Mouse (Mus musculus): ENCODE measurements around the gene Etv1.

Etv1 gene

DNA sequence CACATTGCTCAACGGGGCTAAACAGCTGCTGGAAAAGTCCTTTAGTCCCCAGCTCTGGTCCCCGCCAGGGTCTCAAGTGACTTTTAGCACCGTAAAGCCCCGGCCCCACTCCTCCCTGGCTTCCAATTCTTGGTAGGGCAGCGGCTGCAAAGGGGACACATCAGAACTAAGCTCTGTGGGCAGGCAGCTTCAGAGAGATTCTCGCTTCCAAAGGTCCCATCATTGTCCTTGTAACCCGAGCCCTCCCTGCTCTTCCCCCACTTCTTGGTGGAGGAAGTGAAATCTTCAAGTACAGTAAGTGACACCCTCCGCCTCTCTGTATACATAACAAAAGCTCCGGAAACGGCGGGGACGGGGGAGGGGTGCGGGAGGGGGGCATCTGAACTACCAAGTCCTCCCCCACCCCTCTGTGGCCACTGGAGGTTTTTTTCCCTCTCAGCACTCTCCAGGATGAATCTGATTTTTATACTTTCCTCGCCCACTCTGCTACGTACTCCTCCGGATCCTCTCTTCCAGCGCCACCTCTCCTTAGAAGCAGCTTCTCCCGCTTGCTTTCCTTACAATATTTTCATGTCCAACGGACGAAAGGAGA lies at the start of gene Etv1:
Gene Etv1, plus strand, starts transcription at position 195 of the 592 bp plus-strand sequence.
- peak; percentile 35 for DNase-seq

DNA sequence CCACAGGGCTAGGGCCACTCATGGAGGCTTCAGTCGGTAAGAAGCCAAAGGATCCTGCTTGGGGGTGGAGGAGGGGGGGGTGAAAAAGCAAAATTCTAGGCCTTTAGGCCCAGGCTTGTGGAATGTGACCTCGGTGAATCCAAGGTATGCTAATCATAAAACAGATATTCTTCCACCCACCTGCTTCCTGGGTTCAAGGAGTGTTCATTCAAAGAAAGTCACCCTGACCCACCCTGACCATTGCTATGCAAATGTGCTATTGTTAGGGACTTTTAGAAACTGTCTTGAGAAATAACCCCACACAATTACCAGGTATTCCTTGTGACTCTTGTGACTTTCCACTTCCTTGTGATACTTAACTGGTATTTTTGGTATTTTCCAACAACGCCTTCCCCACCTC lies 49.5 kb upstream of the Etv1 start:
- no peak for DNase-seq

DNA sequence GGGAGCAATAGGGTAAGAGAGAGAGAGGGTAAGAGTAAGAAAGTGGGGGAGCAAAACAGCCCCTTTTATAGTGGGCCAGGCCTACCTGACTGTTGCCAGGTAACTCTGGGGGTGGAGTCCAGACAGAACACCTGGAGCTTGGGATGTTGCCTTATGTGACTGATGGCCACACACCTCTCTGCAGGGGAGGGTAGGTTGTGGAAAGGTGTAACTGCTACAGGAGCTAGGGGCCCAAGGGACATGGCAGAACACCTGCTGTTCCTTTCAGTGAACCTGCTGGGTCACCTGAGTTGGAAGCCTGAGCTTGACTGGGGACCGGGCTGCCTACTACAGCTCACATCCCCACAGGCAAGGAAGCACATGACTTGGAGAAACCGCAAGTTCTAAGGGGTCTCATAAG lies 48.4 kb upstream of the Etv1 start:
- no peak for DNase-seq

DNA sequence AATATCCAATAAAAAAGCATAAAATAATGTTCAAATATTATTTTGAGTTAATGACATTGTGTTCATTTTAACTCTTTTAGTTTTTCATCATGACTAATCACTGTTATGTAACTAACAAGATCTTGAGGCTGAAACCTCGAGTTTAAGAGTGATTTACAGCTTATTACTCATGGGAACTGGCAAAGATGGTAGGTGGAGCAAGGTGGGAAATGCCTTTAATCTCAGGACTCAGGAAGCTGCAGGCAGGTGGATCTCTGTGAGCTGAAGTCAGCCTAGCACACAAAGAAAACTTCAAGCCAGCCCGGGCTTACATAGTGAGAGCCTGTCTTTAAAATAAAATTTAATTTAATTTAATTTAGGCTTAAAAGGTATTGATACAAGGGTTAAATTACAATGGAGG lies 19.9 kb upstream of the Etv1 start:
- no peak for DNase-seq

GRCm38 (mm10) chr12:38777316-38777715 lies 1.9 kb upstream of the Etv1 start:
- no peak for DNase-seq

DNA sequence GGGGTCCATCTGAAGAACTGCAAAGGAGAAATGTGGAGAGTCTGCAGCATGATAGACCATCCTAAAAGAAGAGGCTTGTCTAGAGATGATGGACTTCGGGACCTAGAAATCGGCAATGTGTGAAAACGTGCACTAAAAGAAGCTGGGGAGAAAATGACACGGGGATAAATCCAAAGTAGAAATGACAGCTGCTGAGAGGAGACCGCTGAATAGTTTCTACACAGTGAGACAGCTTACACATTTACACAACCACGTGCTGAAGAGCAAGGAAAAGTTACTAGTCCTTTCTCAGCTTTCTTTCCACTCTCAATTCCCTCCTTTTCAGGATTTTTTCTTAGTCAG lies 1.3 kb upstream of the Etv1 start:
- DNase-seq = no peak

- DNase-seq = peak; percentile 70
These were observed 693 bp upstream of the Etv1 start for GRCm38 (mm10) chr12:38778299-38779075.

DNA sequence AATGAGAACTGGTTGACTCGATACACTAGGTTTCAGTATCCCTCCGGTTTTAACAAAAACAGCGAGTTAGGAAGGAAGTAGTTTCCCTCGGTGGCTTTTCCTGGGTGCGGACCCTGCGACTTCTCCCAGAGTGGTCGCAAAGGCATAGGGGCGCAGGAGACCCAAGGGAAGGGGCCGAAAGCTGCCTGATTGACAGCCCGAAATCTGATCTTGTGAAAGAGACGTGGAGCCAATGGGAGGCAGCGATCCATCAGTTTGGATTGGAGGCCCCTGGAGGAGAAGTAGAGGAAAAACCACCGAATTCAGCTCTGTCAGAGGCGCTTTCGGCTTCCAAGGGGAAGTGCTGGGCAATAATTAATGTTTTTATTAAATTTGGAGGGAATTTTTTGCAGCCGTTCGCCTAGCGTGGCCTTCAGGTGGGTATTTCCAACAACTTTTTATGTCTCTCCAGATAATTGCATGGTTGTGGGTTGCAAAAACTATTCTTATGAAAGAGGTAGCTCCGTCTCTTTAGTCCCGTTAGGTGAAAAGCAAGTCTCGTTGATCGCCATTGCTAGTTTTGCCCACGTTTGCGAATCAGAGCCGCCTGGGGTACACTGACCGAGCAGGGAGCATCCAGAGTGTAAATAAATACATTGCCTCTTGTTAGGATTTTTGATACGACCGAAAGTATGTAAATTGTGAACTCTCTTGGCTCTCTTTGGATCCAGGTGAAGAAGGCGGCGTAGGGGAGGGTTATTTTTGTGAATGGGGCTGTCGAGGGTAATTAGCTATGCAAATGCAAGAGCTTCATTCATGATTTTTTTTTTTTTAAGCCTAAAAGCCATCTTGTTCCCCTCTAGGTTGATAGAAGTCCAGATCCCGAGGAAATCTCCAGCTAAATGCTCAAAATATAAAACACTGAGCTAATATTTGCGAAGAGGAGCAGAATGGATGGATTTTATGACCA lies 1.1 kb downstream of the Etv1 start:
- DNase-seq = peak; percentile 55

DNA sequence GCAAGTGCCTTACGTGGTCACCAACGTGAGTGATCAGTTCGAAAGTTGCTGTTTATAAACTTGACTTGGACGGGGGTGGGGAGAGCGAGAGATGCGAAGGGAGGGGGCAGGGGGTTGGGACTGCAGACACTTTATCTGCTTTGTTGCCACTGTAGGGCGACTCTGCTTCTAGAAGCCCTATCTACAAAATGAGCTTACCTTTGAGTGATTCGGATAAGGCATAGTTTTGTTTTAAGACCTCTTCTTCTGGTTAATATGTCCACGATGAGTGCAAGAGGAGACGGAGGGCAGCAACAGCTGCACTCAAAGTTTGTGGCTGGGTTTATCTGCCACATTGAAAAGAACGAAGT lies 1.8 kb downstream of the Etv1 start:
- peak; percentile 3 for DNase-seq

GRCm38 (mm10) chr12:38781686-38782085 lies 2.5 kb downstream of the Etv1 start:
- DNase-seq = no peak

- DNase-seq = no peak
These were observed 4.1 kb downstream of the Etv1 start for GRCm38 (mm10) chr12:38783291-38783690.

DNA sequence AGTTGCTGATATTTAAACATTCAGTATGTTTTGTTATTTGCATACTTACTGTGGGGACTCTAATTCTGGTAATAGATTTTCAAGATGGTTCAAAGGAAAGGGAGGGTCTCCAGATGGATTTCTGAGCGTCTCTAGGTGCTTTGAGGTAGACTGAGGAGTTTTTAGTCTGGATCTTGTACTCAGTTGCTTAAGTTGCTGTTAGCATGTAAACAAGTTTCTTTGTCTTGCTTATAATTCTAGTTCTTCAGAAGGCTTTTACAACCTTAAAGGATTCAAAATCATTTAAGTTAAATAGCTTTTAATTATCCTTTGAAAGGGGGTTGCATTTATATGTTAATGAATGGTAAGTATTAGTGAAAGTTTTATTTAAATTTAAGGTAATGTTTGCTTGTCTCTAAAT lies 5.0 kb downstream of the Etv1 start:
- no peak for DNase-seq

GRCm38 (mm10) chr12:38786571-38786970 lies 7.4 kb downstream of the Etv1 start:
- no peak for DNase-seq

DNA sequence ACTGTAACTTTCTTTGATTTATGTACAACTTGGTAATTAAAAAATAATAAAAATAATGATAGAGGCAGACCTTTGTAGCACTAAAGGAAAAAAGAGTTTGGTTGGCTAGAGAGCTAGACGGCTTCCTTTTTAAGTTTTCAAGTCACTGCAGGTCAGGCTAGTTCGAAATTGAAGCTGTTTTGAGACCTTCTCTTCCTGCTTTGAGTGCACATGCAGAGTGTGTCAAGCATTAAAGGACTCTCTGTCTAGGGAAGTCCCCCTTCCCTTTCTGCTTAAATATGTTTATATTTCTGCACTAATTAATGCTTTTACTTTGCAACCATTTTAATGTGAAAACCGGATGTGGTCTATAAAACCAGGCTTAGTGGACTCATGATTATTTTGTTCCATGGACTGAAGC lies 8.5 kb downstream of the Etv1 start:
- no peak for DNase-seq

GRCm38 (mm10) chr12:38788621-38789020 lies 9.4 kb downstream of the Etv1 start:
- DNase-seq = peak; percentile 4

- DNase-seq = no peak
These were observed 10.7 kb downstream of the Etv1 start for GRCm38 (mm10) chr12:38789789-38790355.

DNA sequence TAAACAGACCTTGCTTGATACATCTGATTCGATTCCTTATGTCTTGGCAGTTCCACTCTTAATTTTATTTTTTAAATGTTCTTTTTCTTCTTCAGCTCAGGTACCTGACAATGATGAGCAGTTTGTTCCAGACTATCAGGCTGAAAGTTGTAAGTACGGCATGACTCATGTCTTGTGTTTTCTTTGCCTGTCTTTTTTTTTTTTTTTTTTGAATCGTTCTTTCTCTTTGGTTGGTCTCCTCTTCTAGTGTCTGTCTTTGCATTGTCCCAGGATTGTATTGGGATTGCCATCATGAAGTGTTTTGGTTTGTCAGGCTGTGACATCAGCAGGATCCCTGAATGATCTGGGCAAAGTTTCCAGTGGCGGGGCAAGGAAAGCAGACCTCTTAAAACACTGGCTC lies 13.9 kb downstream of the Etv1 start:
- no peak for DNase-seq

- no peak for DNase-seq
These were observed 14.5 kb downstream of the Etv1 start for GRCm38 (mm10) chr12:38793697-38794096.

GRCm38 (mm10) chr12:38807031-38807430 lies 27.9 kb downstream of the Etv1 start:
- no peak for DNase-seq

DNA sequence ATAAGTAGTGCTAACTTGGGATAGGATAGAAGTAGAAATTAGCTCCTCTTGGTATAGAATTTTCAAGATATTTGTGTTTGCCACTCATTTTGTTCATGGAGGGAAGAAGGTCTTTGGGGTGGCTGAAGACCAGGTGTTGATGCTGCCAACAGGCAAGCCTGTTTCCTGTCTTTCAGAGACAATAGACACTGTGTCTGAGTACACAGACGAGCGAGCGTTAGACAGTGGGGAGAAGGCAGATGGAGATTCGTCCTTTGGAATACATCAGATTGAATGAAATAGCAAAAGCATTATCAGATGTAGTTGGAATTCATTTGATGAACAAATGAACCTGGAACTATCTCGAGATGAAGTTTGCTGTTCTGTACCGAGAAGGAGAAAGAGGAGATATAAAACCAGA lies 33.2 kb downstream of the Etv1 start:
- no peak for DNase-seq

- no peak for DNase-seq
These were observed 35.0 kb downstream of the Etv1 start for GRCm38 (mm10) chr12:38814010-38814786.

- DNase-seq = no peak
These were observed 37.1 kb downstream of the Etv1 start for GRCm38 (mm10) chr12:38816235-38816634.

- DNase-seq = no peak
These were observed 39.1 kb downstream of the Etv1 start for GRCm38 (mm10) chr12:38818320-38818719.

Data from right cerebral cortex, postnatal 4 days (tissue).